In genomic region chr11:95586751-95587422, GRCm38 (mm10) we compare ENCODE assay signal across 9 mouse cellular contexts. TPM values are rescaled to one million over a fixed set of nuclear protein-coding genes. Genes with fewer than 3 reads are reported as not detected.
DNase-seq lines count a peak whose midpoint lies in the region; ATAC-seq and TF ChIP-seq lines count a peak whose summit lies in the region.
"Had no signal": no experiment of that assay in that cellular context is flagged by ENCODE, and none has a peak within 500 bp of the region (broad histone marks: within the 10 kb centered on the region; RNA-seq: fewer than 3 reads in every experiment).

No protein-coding gene starts in this region.

- ATAC-seq in lung, embryonic 16.5 days (ENCODE audit: low read depth), result no peak
- ATAC-seq in forebrain, embryonic 14.5 days, result peak; percentile 27
- ATAC-seq in limb, embryonic 14.5 days (ENCODE audit: low FRiP score, low read depth), result peak; percentile 9; the same call in 1 of the 2 replicates
- ATAC-seq: activated CD4-positive, CD25-positive, alpha-beta regulatory T cell, adult 4 months had no signal

- no peak overlapping the region for H3K27ac ChIP-seq in lung, embryonic 16.5 days (ENCODE audit: low read length)
- H3K27ac ChIP-seq in forebrain, embryonic 14.5 days (ENCODE audit: low read depth, low read length), result peak overlapping the region; percentile 29; the same call in 1 of the 2 replicates
- no peak overlapping the region for H3K27ac ChIP-seq in limb, embryonic 14.5 days (replicated peaks; ENCODE audit: low read depth, low read length)

- H3K9me3 ChIP-seq in lung, embryonic 16.5 days (ENCODE audit: control insufficient read depth, low read length), result no peaks in the 10 kb centered on the region
- H3K9me3 ChIP-seq in forebrain, embryonic 14.5 days (replicated peaks; ENCODE audit: control insufficient read depth, low read length), result no peaks in the 10 kb centered on the region
- no peaks in the 10 kb centered on the region for H3K9me3 ChIP-seq in limb, embryonic 14.5 days (ENCODE audit: control insufficient read depth, low read length)

- no peaks in the 10 kb centered on the region for H3K36me3 ChIP-seq in lung, embryonic 16.5 days (ENCODE audit: control insufficient read depth, insufficient read depth, low read length)
- no peaks in the 10 kb centered on the region for H3K36me3 ChIP-seq in forebrain, embryonic 14.5 days (ENCODE audit: control insufficient read depth, insufficient read depth, low read length)
- H3K36me3 ChIP-seq in limb, embryonic 14.5 days (ENCODE audit: control insufficient read depth, insufficient read depth, low read length), result no peaks in the 10 kb centered on the region

- WGBS in lung, embryonic 16.5 days, result 1% methylated on average over 27 of the region's 27 CpGs
- WGBS in forebrain, embryonic 14.5 days, result under 1% methylated on average over 27 of the region's 27 CpGs
- WGBS in limb, embryonic 14.5 days, result under 1% methylated on average over 27 of the region's 27 CpGs

- no peak for DNase-seq in lung, postnatal 4 days
- peak; percentile 30 for DNase-seq in forebrain, embryonic 14.5 days (ENCODE audit: low spot score)
- DNase-seq in limb, embryonic 14.5 days (ENCODE audit: low spot score), result no peak
- peak; percentile 66 for DNase-seq in retina, postnatal 1 day
- no peak for DNase-seq in layer of hippocampus, postnatal 10 days (ENCODE audit: low spot score in 2 of 2)
- no peak for DNase-seq in B cell, adult 2 months
- no peak for DNase-seq in gastrocnemius, postnatal 4 days (ENCODE audit: low spot score in 2 of 2)

- TF ChIP-seq POLR2A in limb, embryonic 14.5 days (IDR thresholded peaks at IDR 0.05; ENCODE audit: borderline replicate concordance, extremely low read depth, insufficient read depth, insufficient read length), result no peak

- H3K4me3 ChIP-seq in lung, embryonic 16.5 days (ENCODE audit: low read length), result peak overlapping the region; percentile 46
- H3K4me3 ChIP-seq in forebrain, embryonic 14.5 days (ENCODE audit: low read depth, low read length), result peak overlapping the region; percentile 34
- peak overlapping the region; percentile 47 for H3K4me3 ChIP-seq in limb, embryonic 14.5 days (replicated peaks; ENCODE audit: low read length)

- H3K4me1 ChIP-seq in lung, embryonic 16.5 days (replicated peaks; ENCODE audit: control insufficient read depth, insufficient read depth, low read length), result peaks cover 27% of the 10 kb centered on the region
- peaks cover 21% of the 10 kb centered on the region for H3K4me1 ChIP-seq in forebrain, embryonic 14.5 days (ENCODE audit: control insufficient read depth, insufficient read depth, low read length)
- peaks cover 46% of the 10 kb centered on the region for H3K4me1 ChIP-seq in limb, embryonic 14.5 days (ENCODE audit: control insufficient read depth, insufficient read depth, low read length)

- H3K27me3 ChIP-seq in lung, embryonic 16.5 days (ENCODE audit: control insufficient read depth, insufficient read depth, low read depth, low read length), result peaks cover 67% of the 10 kb centered on the region
- peaks cover 63% of the 10 kb centered on the region for H3K27me3 ChIP-seq in forebrain, embryonic 14.5 days (replicated peaks; ENCODE audit: control insufficient read depth, insufficient read depth, low read length)
- H3K27me3 ChIP-seq in limb, embryonic 14.5 days (ENCODE audit: control insufficient read depth, insufficient read depth, low read length), result peaks cover 63% of the 10 kb centered on the region

- H3K4me2 ChIP-seq in lung, embryonic 16.5 days (ENCODE audit: low read depth, low read length), result peak overlapping the region; percentile 83
- peak overlapping the region; percentile 77 for H3K4me2 ChIP-seq in forebrain, embryonic 14.5 days (ENCODE audit: low read length)
- H3K4me2 ChIP-seq in limb, embryonic 14.5 days (replicated peaks; ENCODE audit: low read depth, low read length, severe bottlenecking), result peak overlapping the region; percentile 85

- H3K9ac ChIP-seq in lung, embryonic 16.5 days (ENCODE audit: low read length), result peak overlapping the region; percentile 49; the same call in 1 of the 2 replicates
- peak overlapping the region; percentile 55 for H3K9ac ChIP-seq in forebrain, embryonic 14.5 days (ENCODE audit: low read length)
- peak overlapping the region; percentile 45 for H3K9ac ChIP-seq in limb, embryonic 14.5 days (ENCODE audit: low read depth, low read length, severe bottlenecking)

RNA-seq across cellular contexts. Expression of gene Ngfr, which starts 0.6 kb away (rescaled TPM):
- polyA plus RNA-seq in lung, embryonic 16.5 days (2015; fragmentation: Nextera tagmentation; extraction: Ambion mirVana), result 4.3 and 4.6 TPM in 2 replicates
- 5.0 and 7.8 TPM in 2 replicates for polyA plus RNA-seq in forebrain, embryonic 14.5 days (2014; fragmentation: Nextera tagmentation; extraction: Ambion mirVana)
- 52.7 and 74.9 TPM in 2 replicates for polyA plus RNA-seq in limb, embryonic 14.5 days (2012; rRNA removed)
- 30.4 and 32.3 TPM in 2 replicates for polyA plus RNA-seq in limb, embryonic 14.5 days (2014; fragmentation: Nextera tagmentation; extraction: Ambion mirVana)
- total RNA-seq in layer of hippocampus, postnatal 10 days (2021), result 1 to 10 TPM; 2.4 to 3.6 TPM
- total RNA-seq in gastrocnemius, postnatal 4 days (2021), result 10 to 100 TPM; 24.2 to 25.0 TPM
- polyA plus RNA-seq: activated CD4-positive, CD25-positive, alpha-beta regulatory T cell, adult 4 months had no signal

Comparison
In these comparisons a context has a peak if more than half of its experiments do, and no peak if none do; other contexts are left out.
1. DNase-seq: peak in forebrain, embryonic 14.5 days (single experiment) and retina, postnatal 1 day (single experiment); none in lung, postnatal 4 days (0 of 2), limb, embryonic 14.5 days (single experiment), layer of hippocampus, postnatal 10 days (0 of 2), B cell, adult 2 months (0 of 2) and gastrocnemius, postnatal 4 days (0 of 2).
2. Peak in every context shown above with its lines, with median percentiles within 50 percentile points of each other: H3K4me2 ChIP-seq, H3K4me3 ChIP-seq and H3K9ac ChIP-seq.